In the genomic region with DNA sequence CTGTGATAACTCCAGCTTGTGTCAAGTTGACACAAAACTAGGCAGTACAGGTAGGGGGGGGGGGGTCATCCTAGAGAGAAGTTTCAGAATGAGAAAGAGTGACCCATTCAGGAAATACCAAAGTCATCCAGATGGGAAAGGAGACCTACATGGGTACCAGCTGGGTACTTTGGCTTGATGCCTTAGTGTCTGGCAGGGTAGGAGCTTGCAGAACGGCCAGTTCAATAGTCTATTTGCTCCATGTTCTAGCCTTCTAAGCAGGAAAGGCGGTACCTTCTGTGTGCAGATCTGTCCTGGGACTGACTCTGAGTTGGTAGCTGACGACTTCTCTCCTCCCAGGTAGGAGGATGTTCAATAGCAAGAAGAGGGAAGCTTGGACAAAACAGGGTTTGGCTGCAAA, we compare ENCODE assay signal across 21 mouse cellular contexts.
DNase-seq lines count a peak whose midpoint lies in the region; ATAC-seq lines count a peak whose summit lies in the region.
"Had no signal": no experiment of that assay in that cellular context is flagged by ENCODE, and none has a peak within 500 bp of the region (broad histone marks: within the 10 kb centered on the region; RNA-seq: fewer than 3 reads in every experiment).

No protein-coding gene starts in this region.

- 91% methylated on average over 3 of the region's 3 CpGs for WGBS in hindbrain, embryonic 13.5 days

- H3K27ac ChIP-seq in hindbrain, embryonic 13.5 days: no peak overlapping the region
- H3K27ac ChIP-seq: embryonic facial prominence, embryonic 12.5 days; embryonic facial prominence, embryonic 15.5 days; hindbrain, embryonic 12.5 days; intestine, embryonic 15.5 days had no signal

- no peak overlapping the region for H3K4me3 ChIP-seq in hindbrain, embryonic 13.5 days
- H3K4me3 ChIP-seq: embryonic facial prominence, embryonic 12.5 days; embryonic facial prominence, embryonic 15.5 days; hindbrain, embryonic 12.5 days; intestine, embryonic 15.5 days had no signal

- no peak for DNase-seq in cerebellum, adult 8-10 months
- DNase-seq in brain, adult 2 months (ENCODE audit: low read depth, low spot score): peak; percentile 64
- peak; percentile 42 to 50 for DNase-seq in cerebellum, adult 18-20 months
- DNase-seq in cerebellum, adult 9-11 months: peak; percentile 50
- DNase-seq in kidney, postnatal 14 days: no peak
- DNase-seq in gastrocnemius, postnatal 10 days: no peak
- DNase-seq: adrenal gland, adult 8-10 months; adrenal gland, postnatal 25 days; forebrain, postnatal 0 days; gastrocnemius, postnatal 36 days; kidney, adult 11 months had no signal

- H3K9ac ChIP-seq in hindbrain, embryonic 13.5 days: no peak overlapping the region
- H3K9ac ChIP-seq: embryonic facial prominence, embryonic 12.5 days; embryonic facial prominence, embryonic 15.5 days; forebrain, postnatal 0 days; hindbrain, embryonic 12.5 days; intestine, embryonic 15.5 days had no signal

- no peaks in the 10 kb centered on the region for H3K9me3 ChIP-seq in hindbrain, embryonic 13.5 days
- H3K9me3 ChIP-seq: embryonic facial prominence, embryonic 15.5 days; hindbrain, embryonic 12.5 days; intestine, embryonic 15.5 days had no signal

- H3K4me1 ChIP-seq in hindbrain, embryonic 13.5 days (replicated peaks): no peaks in the 10 kb centered on the region
- H3K4me1 ChIP-seq: embryonic facial prominence, embryonic 12.5 days; embryonic facial prominence, embryonic 15.5 days; hindbrain, embryonic 12.5 days; intestine, embryonic 15.5 days had no signal

- H3K36me3 ChIP-seq in hindbrain, embryonic 13.5 days: no peaks in the 10 kb centered on the region
- H3K36me3 ChIP-seq: embryonic facial prominence, embryonic 12.5 days; embryonic facial prominence, embryonic 15.5 days; intestine, embryonic 15.5 days had no signal

- H3K27me3 ChIP-seq in hindbrain, embryonic 13.5 days: no peaks in the 10 kb centered on the region
- H3K27me3 ChIP-seq: embryonic facial prominence, embryonic 12.5 days; embryonic facial prominence, embryonic 15.5 days; hindbrain, embryonic 12.5 days; intestine, embryonic 15.5 days had no signal

- H3K4me2 ChIP-seq in hindbrain, embryonic 13.5 days: no peak overlapping the region
- H3K4me2 ChIP-seq: embryonic facial prominence, embryonic 12.5 days; embryonic facial prominence, embryonic 15.5 days; heart, embryonic 11.5 days; hindbrain, embryonic 12.5 days; intestine, embryonic 15.5 days had no signal

- ATAC-seq in cerebellum, adult (ENCODE audit: insufficient number of reproducible peaks, low FRiP score, low TSS enrichment): 0 out of 2 replicates have a peak, but pooled peaks have one; percentile 36
- ATAC-seq in hindbrain, embryonic 13.5 days (ENCODE audit: low FRiP score): no peak
- ATAC-seq: activated CD4-positive, CD25-positive, alpha-beta regulatory T cell, adult 4 months; forebrain, embryonic 14.5 days; forebrain, postnatal 0 days; hindbrain, embryonic 16.5 days; intestine, embryonic 15.5 days had no signal

Comparison
In these comparisons a context has a peak if more than half of its experiments do, and no peak if none do; other contexts are left out.
1. DNase-seq: peak in brain, adult 2 months (single experiment), cerebellum, adult 18-20 months (2 of 2) and cerebellum, adult 9-11 months (single experiment); none in cerebellum, adult 8-10 months (single experiment), kidney, postnatal 14 days (single experiment) and gastrocnemius, postnatal 10 days (single experiment).